Mouse (Mus musculus) layer of hippocampus, postnatal 25 days (tissue): ENCODE measurements around the gene Rere. TPM values are rescaled to one million over a fixed set of nuclear protein-coding genes. Genes with fewer than 3 reads are reported as not detected.
"Not testable (repeated sequence)": the region's sequence is repeated elsewhere in the genome, so short reads cannot be mapped to it uniquely, and the experiment has no call there.

Experiments used
- DNase-seq, 2 experiments: peaks; one replicate each; pipeline ENCODE4 v3.0.0; 2022; ENCODE audit warnings: mixed read lengths in 2 of 2, low spot score in 1 of 2; ENCODE audit errors: extremely low spot score in 1 of 2
- total RNA-seq, 2 experiments: library from RNA; stranded (reverse); gene quantifications; 2 replicates each; pipeline ENCODE4 v1.2.3; 2021

Rere gene
- total RNA-seq, 2 experiments from 2014 or later, result 106 to 134 TPM

- no peak for DNase-seq
Observed at GRCm38 (mm10) chr4:150592087-150592486, 310.6 kb downstream of the Rere start.

DNA sequence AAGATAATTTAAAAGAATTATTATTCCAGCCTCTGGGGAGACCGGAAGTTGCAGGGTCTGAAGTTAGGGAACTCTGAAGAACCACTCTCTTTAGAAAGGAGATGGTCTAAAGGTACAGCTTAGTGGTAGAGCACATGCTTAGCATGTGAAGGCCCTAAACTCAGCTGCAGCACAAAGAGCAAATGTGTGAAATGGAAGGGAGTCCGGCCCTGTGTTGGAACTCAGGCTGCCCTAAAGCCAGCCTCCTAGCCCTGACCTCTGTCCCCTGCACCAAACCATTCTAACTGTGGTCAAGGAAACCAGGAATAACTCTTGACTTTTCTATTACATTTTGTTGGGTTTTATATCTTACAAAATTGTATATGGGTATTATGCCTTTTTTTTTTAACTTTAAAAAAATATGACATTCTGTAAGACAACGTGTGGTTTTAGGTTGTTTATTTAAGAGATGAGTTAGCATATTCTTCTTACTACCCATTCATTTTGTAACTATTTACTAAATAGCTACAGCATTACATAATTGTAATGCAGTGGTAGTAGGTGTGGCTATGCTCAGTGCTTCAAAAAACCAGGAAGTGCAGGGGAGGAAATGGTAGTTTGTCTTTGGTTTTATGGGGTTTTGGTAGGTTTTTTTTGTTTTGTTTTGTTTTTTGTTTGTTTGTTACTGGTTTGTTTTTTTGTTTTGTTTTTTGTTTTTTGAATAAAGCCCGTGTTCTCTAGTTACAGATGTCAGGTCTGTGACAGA, 312.2 kb downstream of the Rere start:
- DNase-seq, result no peak

DNA sequence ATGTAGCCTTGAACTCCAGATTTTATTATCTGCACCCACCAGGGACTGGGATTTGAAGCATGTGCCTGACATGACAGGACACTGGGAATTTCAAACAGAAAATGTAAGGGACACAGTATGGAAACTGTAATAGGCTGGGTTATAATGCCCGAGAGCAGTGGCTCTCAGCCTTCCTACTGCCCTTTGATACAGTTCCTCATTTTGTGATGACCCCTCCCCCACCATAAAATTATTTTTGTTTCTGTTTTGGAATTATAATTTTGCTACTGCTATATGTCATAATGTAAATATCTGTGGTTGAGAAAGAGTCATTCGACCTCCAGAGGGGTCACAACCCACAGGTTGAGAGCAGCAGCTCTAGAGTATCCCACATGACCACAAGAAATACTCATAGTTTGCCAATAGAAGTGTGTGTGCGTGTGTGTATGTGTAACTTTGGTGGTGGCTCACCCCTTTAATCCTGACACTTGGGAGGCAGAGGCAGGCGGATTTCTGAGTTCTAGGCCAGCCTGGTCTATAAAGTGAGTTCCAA, 312.9 kb downstream of the Rere start:
- DNase-seq, result no peak

DNA sequence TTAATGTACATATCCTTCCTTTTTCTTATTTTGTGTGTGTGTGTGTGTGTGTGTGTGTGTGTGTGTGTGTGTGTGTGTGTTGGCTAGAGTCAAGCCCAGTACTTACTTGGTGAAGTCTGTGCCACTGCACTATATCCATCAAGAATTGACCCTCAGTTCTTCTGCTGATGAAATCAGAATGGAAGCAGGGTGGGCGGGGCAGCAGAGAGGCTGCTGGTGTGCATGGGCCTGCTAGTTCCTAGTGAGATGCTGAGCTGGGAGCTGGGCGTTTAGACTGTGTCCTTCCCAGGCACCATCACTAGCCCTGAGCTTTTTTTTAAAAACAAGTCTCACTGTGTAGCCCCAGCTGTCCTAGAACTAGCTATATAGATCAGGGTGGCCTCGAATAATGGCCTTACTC, 313.6 kb downstream of the Rere start:
- no peak for DNase-seq

DNA sequence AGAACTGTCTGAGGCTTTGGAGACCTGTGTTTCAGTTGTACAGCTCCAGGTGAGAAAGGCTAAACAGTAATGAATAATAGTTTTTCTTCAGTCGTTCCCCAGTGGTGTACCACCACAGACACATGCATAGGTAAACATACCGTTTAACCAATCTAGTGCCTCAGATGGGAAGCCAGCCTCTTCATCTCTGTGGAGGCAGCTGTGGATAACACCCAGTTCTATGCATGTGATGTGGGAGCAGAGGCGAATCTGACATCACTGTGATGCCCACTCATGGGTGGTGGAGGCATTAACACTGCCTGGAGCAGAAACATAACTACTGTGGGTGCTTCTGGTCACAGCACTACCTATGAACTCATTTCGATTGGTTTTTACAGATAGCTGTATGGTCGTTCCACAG, 314.5 kb downstream of the Rere start:
- DNase-seq, result no peak

- DNase-seq, result no peak
Observed at GRCm38 (mm10) chr4:150598686-150599085, 317.2 kb downstream of the Rere start.

- DNase-seq, result no peak
Observed at GRCm38 (mm10) chr4:150599119-150599992, 317.9 kb downstream of the Rere start.

DNA sequence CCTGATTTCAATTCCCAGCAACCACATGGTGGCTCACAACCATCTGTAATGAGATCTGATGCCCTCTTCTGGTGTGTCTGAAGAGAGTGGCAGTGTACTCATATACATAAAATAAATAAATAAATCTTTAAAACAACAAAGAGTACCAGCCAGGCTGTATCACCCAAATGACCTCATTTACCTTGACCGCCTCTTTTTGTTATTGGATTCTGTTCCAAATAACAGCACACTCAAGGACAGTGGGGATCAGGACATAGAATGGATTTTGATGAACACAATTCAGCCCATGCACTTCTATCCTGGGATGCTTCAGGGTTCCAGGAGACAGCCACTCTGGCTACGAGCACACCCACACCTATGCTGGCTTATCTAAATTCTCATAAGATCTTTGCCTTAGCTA, 319.1 kb downstream of the Rere start:
- DNase-seq, result not testable (repeated sequence)

DNA sequence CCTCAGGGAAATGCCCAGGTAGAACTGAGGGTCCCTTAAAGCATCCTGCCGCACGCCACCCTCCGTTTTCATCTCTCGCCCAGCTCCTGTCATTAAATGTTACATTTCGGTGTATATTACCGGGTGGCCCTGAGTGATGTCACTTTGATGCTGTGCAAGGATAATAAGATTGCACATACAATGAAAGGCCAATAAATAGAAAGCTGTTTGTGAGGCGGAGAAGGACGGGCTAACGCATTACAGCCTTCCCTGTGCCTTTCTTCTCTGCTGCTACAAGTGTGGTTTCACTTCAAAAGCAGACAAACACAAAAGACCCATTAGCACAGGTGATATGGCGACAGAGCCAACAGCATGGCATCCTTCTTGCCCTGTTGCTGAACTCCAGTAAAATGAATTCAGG, 320.0 kb downstream of the Rere start:
- DNase-seq, result no peak

DNA sequence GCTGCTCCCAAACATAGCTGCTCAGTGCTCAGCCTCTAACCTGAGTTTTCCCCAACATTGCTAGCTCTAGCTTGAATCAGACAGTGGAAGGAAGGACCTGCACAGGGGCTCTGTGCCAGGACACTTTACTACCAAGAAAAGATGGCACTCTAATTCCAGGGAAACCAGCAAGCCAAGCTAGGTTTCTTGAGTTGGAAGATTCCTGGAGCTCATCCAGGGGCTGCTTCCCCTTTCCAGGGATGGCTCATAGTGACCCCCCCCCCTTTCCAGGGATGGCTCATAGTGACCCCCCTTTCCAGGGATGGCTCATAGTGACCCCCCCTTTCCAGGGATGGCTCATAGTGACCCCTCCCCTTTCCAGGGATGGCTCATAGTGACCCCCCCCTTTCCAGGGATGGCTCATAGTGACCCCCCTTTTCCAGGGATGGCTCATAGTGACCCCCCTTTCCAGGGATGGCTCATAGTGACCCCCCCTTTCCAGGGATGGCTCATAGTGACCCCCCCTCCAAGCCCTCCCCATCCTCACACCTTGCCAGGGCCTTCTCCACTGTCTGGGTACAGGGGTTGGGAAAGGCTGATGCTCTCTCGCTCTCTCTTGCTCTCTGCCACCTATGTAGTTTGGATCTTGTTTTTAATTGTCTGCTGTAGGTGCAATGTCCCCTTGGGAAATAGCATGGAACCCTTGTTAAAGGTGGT, 322.1 kb downstream of the Rere start:
- no peak for DNase-seq

GRCm38 (mm10) chr4:150605804-150606203, 324.4 kb downstream of the Rere start:
- no peak for DNase-seq

- DNase-seq, result no peak
Observed at GRCm38 (mm10) chr4:150606449-150607161, 325.2 kb downstream of the Rere start.

DNA sequence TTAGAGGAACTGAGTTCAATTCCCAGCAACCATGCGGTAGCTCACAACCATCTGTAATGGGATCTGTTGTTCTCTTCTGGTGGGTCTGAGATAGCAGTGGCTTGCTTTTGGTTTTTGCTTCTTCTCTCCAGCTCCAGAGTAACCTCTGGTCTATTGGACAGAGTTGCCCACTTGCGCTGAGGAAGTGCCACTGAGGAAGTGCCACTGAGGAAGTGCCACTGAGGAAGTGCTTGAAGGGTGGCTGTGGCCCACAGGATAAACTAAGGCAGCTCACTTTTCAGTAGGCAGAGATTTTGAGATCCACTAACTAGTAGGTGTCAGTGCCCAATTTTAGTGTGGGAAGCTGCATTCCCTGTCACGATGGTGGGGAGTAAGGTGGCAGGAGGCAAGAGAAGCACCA, 327.2 kb downstream of the Rere start:
- DNase-seq, result no peak

GRCm38 (mm10) chr4:150613715-150614114, 332.3 kb downstream of the Rere start:
- DNase-seq, result no peak

DNA sequence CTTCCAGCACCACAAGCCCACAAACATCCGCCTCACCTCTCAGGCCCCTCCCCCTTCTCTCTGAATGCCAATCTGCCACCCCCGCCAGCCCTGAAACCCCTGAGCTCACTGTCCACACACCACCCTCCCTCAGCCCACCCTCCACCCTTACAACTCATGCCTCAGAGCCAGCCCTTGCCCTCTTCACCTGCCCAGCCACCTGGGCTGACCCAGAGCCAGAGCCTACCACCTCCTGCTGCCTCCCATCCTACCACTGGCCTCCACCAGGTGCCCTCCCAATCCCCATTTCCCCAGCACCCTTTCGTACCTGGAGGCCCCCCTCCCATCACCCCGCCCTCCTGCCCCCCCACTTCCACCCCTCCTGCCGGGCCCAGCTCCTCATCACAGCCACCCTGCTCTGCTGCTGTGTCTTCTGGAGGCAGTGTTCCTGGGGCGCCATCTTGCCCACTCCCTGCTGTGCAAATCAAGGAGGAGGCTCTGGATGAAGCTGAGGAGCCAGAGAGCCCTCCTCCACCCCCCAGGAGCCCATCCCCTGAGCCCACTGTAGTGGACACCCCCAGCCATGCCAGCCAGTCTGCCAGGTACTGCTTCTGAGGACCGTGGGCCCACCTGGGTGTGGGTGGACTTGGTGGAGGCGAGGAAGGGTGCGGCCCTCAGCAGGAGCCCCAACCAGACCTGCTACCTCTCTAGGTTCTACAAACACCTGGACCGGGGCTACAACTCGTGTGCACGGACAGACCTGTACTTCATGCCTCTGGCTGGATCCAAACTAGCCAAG, 334.0 kb downstream of the Rere start:
- DNase-seq, result no peak

GRCm38 (mm10) chr4:150616029-150616420, 334.6 kb downstream of the Rere start:
- no peak for DNase-seq

GRCm38 (mm10) chr4:150616841-150617240, 335.4 kb downstream of the Rere start:
- no peak for DNase-seq

GRCm38 (mm10) chr4:150619011-150619410, 337.6 kb downstream of the Rere start:
- no peak for DNase-seq

GRCm38 (mm10) chr4:150622641-150623040, 341.2 kb downstream of the Rere start:
- no peak for DNase-seq
